Mouse (Mus musculus) midbrain, embryonic 16.5 days (tissue): ENCODE results near the gene Susd3. TPM values are rescaled to one million over a fixed set of nuclear protein-coding genes. Genes with fewer than 3 reads are reported as not detected.

Experiments
- ATAC-seq: fragments of 200-750 bp; cut with Nextera tagmentation; 2 replicates; pipeline ENCODE4 v1.8.0; 2017; ENCODE audit warnings: moderate TSS enrichment
- H3K27ac ChIP-seq: fragments of 300-500 bp; sonication (generic); 2 replicates; pipeline ENCODE4 v1.5.1; 2014; ENCODE audit warnings: mild to moderate bottlenecking, low read length, mixed read lengths
- H3K27me3 ChIP-seq: fragments of 300-500 bp; sonication (generic); 2 replicates; pipeline ENCODE4 v1.6.1; 2014; ENCODE audit warnings: low read depth, low read length, mixed read lengths; ENCODE audit not compliant: control insufficient read depth, insufficient read depth
- H3K36me3 ChIP-seq: fragments of 300-500 bp; sonication (generic); 2 replicates; pipeline ENCODE4 v1.6.1; 2014; ENCODE audit warnings: mild to moderate bottlenecking, low read length, moderate library complexity, mixed read lengths; ENCODE audit not compliant: control insufficient read depth, insufficient read depth
- H3K4me1 ChIP-seq: fragments of 300-500 bp; sonication (generic); 2 replicates; pipeline ENCODE4 v1.6.1; 2014; ENCODE audit warnings: mild to moderate bottlenecking, low read length, mixed read lengths; ENCODE audit not compliant: control insufficient read depth, insufficient read depth
- H3K4me2 ChIP-seq: fragments of 300-500 bp; sonication (generic); 2 replicates; pipeline ENCODE4 v1.6.1; 2014; ENCODE audit warnings: mild to moderate bottlenecking, low read length, mixed read lengths
- H3K4me3 ChIP-seq: fragments of 300-500 bp; sonication (generic); 2 replicates; pipeline ENCODE4 v1.5.1; 2014; ENCODE audit warnings: low read depth, mild to moderate bottlenecking, low read length, moderate library complexity, mixed read lengths
- H3K9ac ChIP-seq: fragments of 300-500 bp; sonication (generic); 2 replicates; pipeline ENCODE4 v1.6.1; 2014; ENCODE audit warnings: low read depth, low read length, mixed read lengths
- H3K9me3 ChIP-seq: fragments of 300-500 bp; sonication (generic); replicated peaks from 2 replicates; pipeline ENCODE4 v1.6.1; 2014; ENCODE audit warnings: mild to moderate bottlenecking, low read length, mixed read lengths; ENCODE audit not compliant: control insufficient read depth, poor library complexity, severe bottlenecking
- WGBS: fragments of 180-500 bp; shearing (Covaris S2); extraction: QIAGEN DNeasy Blood & Tissue Kit; methylation state at CpG from one replicate; pipeline ENCODE4 v1.1.7; 2014; 5-methylcytosine and 5-hydroxymethylcytosine counted together
- polyA plus RNA-seq: library from polyadenylated mRNA; unstranded; fragments of >200 nt; fragmentation: Nextera tagmentation; extraction: Ambion mirVana; gene quantifications from 2 replicates; pipeline ENCODE4 v1.2.1, GENCODE M21; 2015

Gene Susd3
- polyA plus RNA-seq, 1 experiment from 2014 or later: 0.38 TPM

DNA sequence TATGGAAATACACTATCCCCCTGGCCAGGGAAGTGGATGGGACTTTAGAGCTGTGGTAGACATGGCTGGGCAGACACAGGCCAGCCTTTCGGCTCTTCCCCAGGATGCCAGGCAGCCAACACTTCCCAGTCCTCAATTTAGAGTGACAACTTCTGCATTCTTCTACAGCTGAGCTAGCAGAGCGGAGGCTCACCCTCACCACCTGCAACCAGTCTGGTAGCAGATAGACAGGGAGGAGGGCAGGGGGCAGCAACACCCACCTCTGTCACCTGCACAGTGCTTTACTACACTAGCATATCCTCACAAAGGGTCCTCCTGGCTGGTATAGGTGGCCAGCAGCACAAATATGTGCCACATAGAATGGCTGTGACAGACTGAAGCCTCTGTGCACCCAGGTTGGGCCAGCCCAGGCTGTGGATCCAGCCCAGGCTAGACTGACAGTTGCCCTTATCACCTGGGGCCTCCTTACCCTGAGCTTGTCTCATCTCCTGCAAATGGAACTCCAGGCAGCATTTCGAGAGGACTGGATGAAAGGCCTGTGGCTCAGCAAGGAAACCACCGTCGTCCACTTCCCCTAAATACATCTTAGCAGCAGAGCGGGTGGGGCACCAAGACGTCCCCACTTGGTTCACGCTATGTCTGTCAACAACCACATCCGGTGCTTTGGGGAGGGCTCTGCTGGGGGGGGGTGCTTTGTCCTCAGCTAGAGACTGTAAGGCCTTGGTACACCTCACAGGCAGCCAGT is 6.0 kb downstream of the Susd3 start:
- ATAC-seq: no peak
- Histone ChIP-seq H3K27ac (no peak overlapping the region), H3K9ac (no peak overlapping the region), H3K4me1 (no peaks in the 10 kb centered on the region), H3K27me3 (peaks cover 11% of the 10 kb centered on the region), H3K36me3 (no peaks in the 10 kb centered on the region), H3K4me2 (no peak overlapping the region), H3K4me3 (no peak overlapping the region), H3K9me3 (no peaks in the 10 kb centered on the region)
- WGBS: 69% methylated on average over 9 of the region's 9 CpGs

DNA sequence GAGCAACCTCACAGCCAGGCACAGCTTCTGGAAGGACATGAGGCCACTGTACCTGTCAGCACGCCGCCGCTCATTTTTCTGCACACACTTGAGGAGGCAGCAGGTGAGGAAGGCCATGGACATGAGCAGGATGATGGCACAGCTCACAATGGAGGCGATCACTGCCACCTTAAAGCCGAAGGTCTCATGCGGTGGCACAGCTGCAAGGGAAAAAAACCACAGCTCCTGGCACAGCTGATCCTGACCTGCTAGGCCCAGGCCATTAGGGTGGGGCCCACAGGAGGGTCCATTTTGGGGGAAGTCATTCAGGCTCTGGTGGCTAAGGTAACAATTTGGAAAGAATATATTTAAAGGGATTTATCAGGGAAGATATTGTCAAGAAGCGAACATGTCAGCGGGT is 9.8 kb downstream of the Susd3 start:
- H3K9me3 ChIP-seq: no peaks in the 10 kb centered on the region
- no peaks in the 10 kb centered on the region for H3K4me1 ChIP-seq
- ATAC-seq: no peak
- H3K36me3 ChIP-seq: no peaks in the 10 kb centered on the region
- no peak overlapping the region for H3K9ac ChIP-seq
- no peak overlapping the region for H3K4me3 ChIP-seq
- H3K27ac ChIP-seq: no peak overlapping the region
- no peak overlapping the region for H3K4me2 ChIP-seq
- no peaks in the 10 kb centered on the region for H3K27me3 ChIP-seq
- 94% methylated on average over 8 of the region's 8 CpGs for WGBS

DNA sequence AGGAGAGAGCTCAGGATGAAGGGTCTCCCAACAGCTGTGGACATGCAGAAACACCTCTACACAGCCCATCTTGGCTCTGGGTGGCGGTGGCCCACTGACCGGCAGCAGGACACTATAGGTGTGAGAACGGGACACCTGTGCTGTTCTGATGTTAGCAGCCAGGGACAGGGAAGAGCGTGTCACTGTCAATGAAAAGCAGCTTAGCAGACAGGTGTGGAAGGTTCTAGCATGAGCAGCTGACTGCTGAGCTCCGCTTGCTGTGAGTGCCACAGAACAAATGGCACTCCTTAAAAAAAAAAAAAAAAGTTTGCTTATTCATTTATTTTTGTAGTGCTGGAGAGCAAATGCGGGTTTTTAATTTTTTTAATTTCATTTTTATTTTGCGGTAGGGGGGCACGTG is 10.9 kb downstream of the Susd3 start:
- Histone ChIP-seq H3K9ac (no peak overlapping the region), H3K4me2 (no peak overlapping the region), H3K4me1 (no peaks in the 10 kb centered on the region), H3K4me3 (no peak overlapping the region), H3K27me3 (no peaks in the 10 kb centered on the region), H3K27ac (no peak overlapping the region), H3K36me3 (no peaks in the 10 kb centered on the region), H3K9me3 (no peaks in the 10 kb centered on the region)
- no peak for ATAC-seq
- 95% methylated on average over 8 of the region's 8 CpGs for WGBS

DNA sequence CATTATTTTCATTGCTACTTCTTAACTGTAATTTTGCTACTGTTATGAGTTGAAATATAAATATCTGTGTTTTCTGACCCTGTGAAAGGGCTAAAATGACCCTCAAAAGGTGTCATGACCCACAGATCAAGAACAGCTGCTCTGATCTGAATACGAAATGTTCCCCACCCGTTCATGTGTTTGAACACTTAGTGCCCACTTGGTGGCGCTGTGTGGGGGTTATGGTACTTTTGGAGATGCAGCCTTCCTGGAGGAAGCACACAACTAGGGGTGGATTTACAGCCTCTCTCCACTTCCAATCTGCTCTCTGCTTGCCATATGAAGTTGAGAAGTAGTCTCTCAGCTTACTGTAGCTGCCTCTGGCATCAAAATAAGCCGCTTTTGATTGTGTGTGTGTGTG is 13.8 kb downstream of the Susd3 start:
- no peaks in the 10 kb centered on the region for H3K27me3 ChIP-seq
- H3K27ac ChIP-seq: no peak overlapping the region
- H3K9ac ChIP-seq: no peak overlapping the region
- H3K4me2 ChIP-seq: no peak overlapping the region
- no peaks in the 10 kb centered on the region for H3K9me3 ChIP-seq
- no peaks in the 10 kb centered on the region for H3K4me1 ChIP-seq
- WGBS: 96% methylated on average over 4 of the region's 4 CpGs
- ATAC-seq: no peak
- H3K4me3 ChIP-seq: no peak overlapping the region
- no peaks in the 10 kb centered on the region for H3K36me3 ChIP-seq

DNA sequence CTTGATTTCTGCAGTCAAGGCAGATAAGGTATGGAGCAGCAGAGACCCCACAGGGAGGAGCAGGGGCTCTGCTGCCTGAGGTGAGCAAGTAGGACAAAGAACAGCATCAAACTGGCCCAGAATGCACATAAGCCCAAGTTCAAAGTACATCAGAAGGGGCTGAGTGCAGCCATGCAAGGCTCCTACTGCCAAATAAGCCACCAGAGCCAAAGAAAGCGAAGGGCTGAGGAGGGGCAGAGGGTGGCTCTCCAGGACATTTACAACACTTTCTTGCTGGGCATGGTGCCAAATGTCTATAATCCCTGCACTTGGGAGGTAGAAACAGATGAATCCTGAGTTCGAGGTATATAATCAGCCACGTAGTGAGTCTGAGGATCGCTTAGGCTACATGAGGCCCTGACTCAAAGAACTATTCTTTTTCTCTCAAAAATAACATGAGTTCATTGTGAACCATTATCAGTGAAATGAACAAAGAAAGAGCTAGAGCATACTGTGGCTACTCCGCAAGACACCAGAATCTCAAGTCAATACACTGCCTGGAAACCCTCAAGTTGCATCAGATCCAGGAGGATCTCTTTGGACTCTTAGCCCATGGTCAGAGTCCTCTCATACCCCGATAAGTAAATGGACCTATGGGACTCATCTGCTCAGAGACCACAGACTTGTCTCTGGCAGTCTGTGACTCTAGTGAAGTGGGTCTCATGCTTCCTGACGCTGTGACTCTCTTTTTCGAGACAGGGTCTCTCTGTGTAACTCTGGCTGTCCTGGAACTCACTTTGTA is 14.5 kb downstream of the Susd3 start:
- Histone ChIP-seq H3K9ac (no peak overlapping the region), H3K36me3 (no peaks in the 10 kb centered on the region), H3K27me3 (no peaks in the 10 kb centered on the region), H3K27ac (no peak overlapping the region), H3K4me1 (no peaks in the 10 kb centered on the region), H3K9me3 (no peaks in the 10 kb centered on the region), H3K4me3 (no peak overlapping the region), H3K4me2 (no peak overlapping the region)
- ATAC-seq: no peak
- WGBS: 80% methylated on average over 8 of the region's 8 CpGs

DNA sequence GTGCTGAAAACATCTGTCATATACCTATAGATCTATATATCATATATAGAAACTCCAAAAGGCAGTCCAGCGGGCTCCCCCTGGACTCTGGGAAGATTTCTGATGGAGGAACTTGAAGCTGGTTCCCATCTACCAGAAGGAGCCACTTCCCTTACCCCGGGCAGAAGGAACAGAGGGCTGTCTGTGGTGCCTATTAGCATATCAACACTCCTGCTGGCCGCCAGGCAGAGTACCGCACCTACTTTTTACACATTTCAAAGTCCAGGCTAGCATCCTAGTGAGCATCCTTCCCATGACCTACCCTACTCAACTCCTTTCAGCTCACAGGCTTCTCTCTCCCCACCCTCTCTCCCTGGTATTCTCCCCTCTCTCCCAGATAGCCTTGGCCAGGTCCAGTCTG is 22.9 kb downstream of the Susd3 start:
- Histone ChIP-seq H3K4me2 (no peak overlapping the region), H3K36me3 (no peaks in the 10 kb centered on the region), H3K27ac (no peak overlapping the region), H3K9ac (no peak overlapping the region), H3K27me3 (no peaks in the 10 kb centered on the region), H3K4me3 (no peak overlapping the region), H3K9me3 (no peaks in the 10 kb centered on the region), H3K4me1 (no peaks in the 10 kb centered on the region)
- no peak for ATAC-seq
- 26% methylated on average over 4 of the region's 4 CpGs for WGBS

DNA sequence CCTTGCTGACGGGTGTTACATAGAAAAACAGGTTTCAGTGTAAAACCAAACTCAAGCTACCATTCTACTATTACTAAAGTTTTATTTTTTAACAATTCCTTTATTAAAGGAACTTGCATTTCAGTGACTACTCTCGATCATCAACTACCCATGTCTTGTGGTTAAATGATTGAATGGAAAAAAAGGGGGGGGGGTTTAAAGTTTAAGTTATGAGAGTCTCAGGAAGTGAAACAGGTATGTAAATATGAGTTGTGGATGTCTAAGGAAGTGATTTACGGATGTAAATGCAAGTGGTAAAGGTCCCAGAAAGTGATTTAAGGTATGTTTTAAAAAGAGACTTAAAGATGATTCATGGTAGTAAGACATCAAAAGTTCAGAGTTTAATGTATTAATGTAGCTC is 23.3 kb downstream of the Susd3 start:
- no peak overlapping the region for H3K4me2 ChIP-seq
- 63% methylated on average over 3 of the region's 3 CpGs for WGBS
- H3K27ac ChIP-seq: no peak overlapping the region
- no peak overlapping the region for H3K9ac ChIP-seq
- H3K4me3 ChIP-seq: no peak overlapping the region
- no peaks in the 10 kb centered on the region for H3K9me3 ChIP-seq
- H3K4me1 ChIP-seq: no peaks in the 10 kb centered on the region
- no peak for ATAC-seq
- no peaks in the 10 kb centered on the region for H3K27me3 ChIP-seq
- H3K36me3 ChIP-seq: no peaks in the 10 kb centered on the region

DNA sequence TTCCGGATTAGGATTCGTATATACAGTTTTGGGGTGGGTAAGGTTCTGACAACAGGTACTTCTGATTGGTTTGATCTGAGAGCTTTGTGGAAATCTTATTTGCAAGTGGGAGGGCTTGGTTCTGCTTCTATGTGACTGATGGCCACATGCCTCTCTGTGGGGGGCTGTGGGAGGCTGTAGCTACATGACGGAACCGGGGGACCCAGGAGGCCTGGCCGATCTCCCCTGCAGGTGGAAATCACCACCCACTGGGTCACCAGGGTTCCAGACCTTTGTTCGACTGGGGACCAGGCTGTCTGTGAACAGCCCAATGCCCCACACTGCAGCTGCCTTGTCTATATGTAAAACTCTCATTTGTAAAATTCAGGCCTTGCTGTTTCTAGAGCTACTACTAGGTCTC is 23.8 kb downstream of the Susd3 start:
- no peaks in the 10 kb centered on the region for H3K27me3 ChIP-seq
- ATAC-seq: no peak
- no peaks in the 10 kb centered on the region for H3K4me1 ChIP-seq
- no peak overlapping the region for H3K4me2 ChIP-seq
- no peak overlapping the region for H3K27ac ChIP-seq
- no peaks in the 10 kb centered on the region for H3K9me3 ChIP-seq
- H3K4me3 ChIP-seq: no peak overlapping the region
- H3K36me3 ChIP-seq: no peaks in the 10 kb centered on the region
- WGBS: 21% methylated on average over 6 of the region's 6 CpGs
- H3K9ac ChIP-seq: no peak overlapping the region

DNA sequence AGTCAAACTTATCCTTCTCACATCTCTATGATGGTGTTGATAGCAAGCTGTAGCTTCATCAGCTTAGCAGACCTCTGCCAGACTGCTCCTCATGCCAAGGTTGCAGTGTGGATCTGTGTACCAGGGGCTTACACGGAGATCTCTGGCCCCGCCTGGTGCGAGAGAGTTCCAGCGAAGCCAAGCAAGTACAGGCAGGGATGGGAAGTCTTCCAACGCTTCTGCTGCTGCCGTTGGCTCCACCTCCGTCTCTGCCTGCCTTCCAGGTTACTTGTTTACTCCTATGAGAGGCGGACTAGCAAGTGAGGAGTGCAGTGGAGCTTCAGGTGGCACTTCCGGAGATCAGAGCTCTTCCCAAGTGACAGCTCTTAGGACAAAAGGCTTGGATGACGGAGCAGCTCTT is 24.2 kb downstream of the Susd3 start:
- H3K9me3 ChIP-seq: no peaks in the 10 kb centered on the region
- no peak overlapping the region for H3K4me3 ChIP-seq
- no peak overlapping the region for H3K9ac ChIP-seq
- H3K4me1 ChIP-seq: no peaks in the 10 kb centered on the region
- no peaks in the 10 kb centered on the region for H3K27me3 ChIP-seq
- H3K4me2 ChIP-seq: no peak overlapping the region
- no peak for ATAC-seq
- H3K27ac ChIP-seq: no peak overlapping the region
- WGBS: 19% methylated on average over 10 of the region's 10 CpGs
- H3K36me3 ChIP-seq: no peaks in the 10 kb centered on the region
